Mouse (Mus musculus) kidney, adult 2 months (tissue): ENCODE results near the gene Itpk1.

ENCODE experiments used
- CTCF ChIP-seq: fragments of 200-500 bp; conservative IDR thresholded peaks from 2 replicates; pipeline ENCODE4 v1.5.1; 2011; ENCODE audit warnings: low read depth, mild to moderate bottlenecking, control low read depth, low read length, moderate library complexity, mixed read lengths; ENCODE audit not compliant: insufficient read depth, insufficient read length
- POLR2A ChIP-seq: fragments of 200-500 bp; IDR thresholded peaks from one replicate; pipeline ENCODE4 v1.6.1; 2011; ENCODE audit warnings: low read depth, low read length, control low read depth

- TF ChIP-seq CTCF (no peak), POLR2A (no peak)
These were observed 104.9 kb downstream of the Itpk1 start for GRCm38 (mm10) chr12:102599801-102600200.
